Mouse (Mus musculus): ENCODE measurements at regions not wholly inside any gene's neighbourhood (a gene's known extent, or its start where the extent isn't known, plus 50 kb on each side); places are given as distances from the start of the nearest gene placed in this dataset.
A peak's percentile ranks its signal among the peaks of the same experiment; 100 is the strongest.

- Histone ChIP-seq H3K27me3 (ENCODE audit: insufficient read depth, low read length) (no peaks in the 10 kb centered on the region), H3K4me1 (ENCODE audit: insufficient read depth) (no peaks in the 10 kb centered on the region), H3K4me2 (ENCODE audit: low read depth, low read length) (no peak overlapping the region), H3K9me3 (ENCODE audit: low read length) (no peaks in the 10 kb centered on the region), H3K9ac (replicated peaks) (no peak overlapping the region), H3K36me3 (replicated peaks; ENCODE audit: insufficient read depth, low read length) (no peaks in the 10 kb centered on the region), H3K27ac (ENCODE audit: low read depth) (no peak overlapping the region), H3K4me3 (ENCODE audit: low read depth, low read length) (no peak overlapping the region)
- WGBS (ENCODE audit: insufficient replicate concordance), result 62% methylated on average over 6 of the region's 6 CpGs
- DNase-seq (no peak), ATAC-seq (no peak)
- no peak for TF ChIP-seq EP300 (IDR thresholded peaks at IDR 0.05; ENCODE audit: low read depth)
- no peak for TF ChIP-seq CTCF (IDR thresholded peaks at IDR 0.05; ENCODE audit: low read depth)
These were observed 201.5 kb upstream of the Dio3 start for GRCm38 (mm10) chr12:110077211-110077884.

GRCm38 (mm10) chr12:110078081-110078505 lies 200.8 kb upstream of the Dio3 start:
- DNase-seq, result no peak
- Histone ChIP-seq H3K4me1 (ENCODE audit: insufficient read depth) (no peaks in the 10 kb centered on the region), H3K4me2 (ENCODE audit: low read depth, low read length) (no peak overlapping the region), H3K27ac (ENCODE audit: low read depth) (no peak overlapping the region), H3K27me3 (ENCODE audit: insufficient read depth, low read length) (no peaks in the 10 kb centered on the region), H3K36me3 (replicated peaks; ENCODE audit: insufficient read depth, low read length) (no peaks in the 10 kb centered on the region), H3K9ac (replicated peaks) (no peak overlapping the region), H3K4me3 (ENCODE audit: low read depth, low read length) (no peak overlapping the region), H3K9me3 (ENCODE audit: low read length) (no peaks in the 10 kb centered on the region)
- TF ChIP-seq EP300 (IDR thresholded peaks at IDR 0.05; ENCODE audit: low read depth) (no peak), CTCF (IDR thresholded peaks at IDR 0.05; ENCODE audit: low read depth) (no peak)
- ATAC-seq, result no peak
- 69% methylated on average over 13 of the region's 13 CpGs for WGBS (ENCODE audit: insufficient replicate concordance)

- Histone ChIP-seq H3K9me3 (ENCODE audit: low read length) (no peaks in the 10 kb centered on the region), H3K4me3 (ENCODE audit: low read depth, low read length) (no peak overlapping the region), H3K4me1 (ENCODE audit: insufficient read depth) (no peaks in the 10 kb centered on the region), H3K4me2 (ENCODE audit: low read depth, low read length) (no peak overlapping the region), H3K27ac (ENCODE audit: low read depth) (no peak overlapping the region), H3K36me3 (replicated peaks; ENCODE audit: insufficient read depth, low read length) (no peaks in the 10 kb centered on the region), H3K27me3 (ENCODE audit: insufficient read depth, low read length) (no peaks in the 10 kb centered on the region), H3K9ac (replicated peaks) (no peak overlapping the region)
- 80% methylated on average over 3 of the region's 3 CpGs for WGBS (ENCODE audit: insufficient replicate concordance)
- TF ChIP-seq EP300 (IDR thresholded peaks at IDR 0.05; ENCODE audit: low read depth), result no peak
- TF ChIP-seq CTCF (IDR thresholded peaks at IDR 0.05; ENCODE audit: low read depth), result no peak
- DNase-seq (no peak), ATAC-seq (no peak)
These were observed 196.8 kb upstream of the Dio3 start for GRCm38 (mm10) chr12:110081831-110082615.

- Histone ChIP-seq H3K9ac (replicated peaks) (no peak overlapping the region), H3K27ac (ENCODE audit: low read depth) (no peak overlapping the region), H3K27me3 (ENCODE audit: insufficient read depth, low read length) (no peaks in the 10 kb centered on the region), H3K36me3 (replicated peaks; ENCODE audit: insufficient read depth, low read length) (no peaks in the 10 kb centered on the region), H3K9me3 (ENCODE audit: low read length) (no peaks in the 10 kb centered on the region), H3K4me2 (ENCODE audit: low read depth, low read length) (no peak overlapping the region), H3K4me1 (ENCODE audit: insufficient read depth) (no peaks in the 10 kb centered on the region), H3K4me3 (ENCODE audit: low read depth, low read length) (no peak overlapping the region)
- ATAC-seq (peak; percentile 64), DNase-seq (no peak)
- whole genome bisulfite sequencing (ENCODE audit: insufficient replicate concordance), result 42% methylated on average over 13 of the region's 13 CpGs
- TF ChIP-seq EP300 (IDR thresholded peaks at IDR 0.05; ENCODE audit: low read depth) (no peak), CTCF (IDR thresholded peaks at IDR 0.05; ENCODE audit: low read depth) (no peak)
These were observed 195.9 kb upstream of the Dio3 start for GRCm38 (mm10) chr12:110082921-110083320.

GRCm38 (mm10) chr12:110083471-110083870 lies 195.4 kb upstream of the Dio3 start:
- Histone ChIP-seq H3K9ac (replicated peaks) (no peak overlapping the region), H3K36me3 (replicated peaks; ENCODE audit: insufficient read depth, low read length) (no peaks in the 10 kb centered on the region), H3K4me1 (ENCODE audit: insufficient read depth) (no peaks in the 10 kb centered on the region), H3K4me3 (ENCODE audit: low read depth, low read length) (no peak overlapping the region), H3K4me2 (ENCODE audit: low read depth, low read length) (no peak overlapping the region), H3K9me3 (ENCODE audit: low read length) (no peaks in the 10 kb centered on the region), H3K27ac (ENCODE audit: low read depth) (no peak overlapping the region), H3K27me3 (ENCODE audit: insufficient read depth, low read length) (no peaks in the 10 kb centered on the region)
- no peak for DNase-seq
- ATAC-seq, result no peak
- TF ChIP-seq CTCF (IDR thresholded peaks at IDR 0.05; ENCODE audit: low read depth) (no peak), EP300 (IDR thresholded peaks at IDR 0.05; ENCODE audit: low read depth) (no peak)
- WGBS (ENCODE audit: insufficient replicate concordance), result 75% methylated on average over 5 of the region's 5 CpGs

GRCm38 (mm10) chr12:110086921-110087320 lies 191.9 kb upstream of the Dio3 start:
- no peak overlapping the region for H3K4me3 ChIP-seq (ENCODE audit: low read depth, low read length)
- no peak overlapping the region for H3K27ac ChIP-seq (ENCODE audit: low read depth)
- H3K9ac ChIP-seq (replicated peaks), result no peak overlapping the region
- 71% methylated on average over 2 of the region's 2 CpGs for WGBS (ENCODE audit: insufficient replicate concordance)
- no peaks in the 10 kb centered on the region for H3K36me3 ChIP-seq (replicated peaks; ENCODE audit: insufficient read depth, low read length)
- DNase-seq (no peak), ATAC-seq (no peak)
- H3K4me2 ChIP-seq (ENCODE audit: low read depth, low read length), result no peak overlapping the region
- TF ChIP-seq CTCF (IDR thresholded peaks at IDR 0.05; ENCODE audit: low read depth), result no peak
- TF ChIP-seq EP300 (IDR thresholded peaks at IDR 0.05; ENCODE audit: low read depth), result no peak
- no peaks in the 10 kb centered on the region for H3K9me3 ChIP-seq (ENCODE audit: low read length)
- H3K4me1 ChIP-seq (ENCODE audit: insufficient read depth), result no peaks in the 10 kb centered on the region
- H3K27me3 ChIP-seq (ENCODE audit: insufficient read depth, low read length), result no peaks in the 10 kb centered on the region

All from liver, postnatal 0 days (tissue).